Mouse (Mus musculus): ENCODE results near the gene Ier5l.
A peak's percentile ranks its signal among the peaks of the same experiment; 100 is the strongest.

GRCm38 (mm10) chr2:30463904-30464330, 10.1 kb downstream of the Ier5l start:
- no peak for TF ChIP-seq USF2 (IDR thresholded peaks at IDR 0.05; ENCODE audit: borderline replicate concordance in 1 of 2, insufficient read depth in 1 of 2, low read depth in 1 of 2, low read length in 2 of 2)
- peak; percentile 84 for TF ChIP-seq ETS1 (IDR thresholded peaks at IDR 0.05; ENCODE audit: low read depth, low read length)
